Mouse (Mus musculus) embryonic facial prominence, embryonic 14.5 days (tissue): ENCODE measurements around the gene Arl5a. TPM values are rescaled to one million over a fixed set of nuclear protein-coding genes. Genes with fewer than 3 reads are reported as not detected.

Experiments
- ATAC-seq: fragments of 200-750 bp; cut with Nextera tagmentation; 2 replicates; pipeline ENCODE4 v1.8.0; 2017; ENCODE audit warnings: low read depth, moderate number of reproducible peaks, moderate TSS enrichment
- DNase-seq: peaks from one replicate; pipeline ENCODE4 v3.0.0-alpha.2; 2015; ENCODE audit warnings: low spot score
- H3K27ac ChIP-seq: fragments of 300-500 bp; sonication (generic); replicated peaks from 2 replicates; pipeline ENCODE4 v1.5.1; 2014; ENCODE audit warnings: low read depth, mild to moderate bottlenecking, low read length, moderate library complexity
- H3K27me3 ChIP-seq: fragments of 300-500 bp; sonication (generic); replicated peaks from 2 replicates; pipeline ENCODE4 v1.6.1; 2014; ENCODE audit warnings: low read length; ENCODE audit not compliant: control insufficient read depth, insufficient read depth
- H3K36me3 ChIP-seq: fragments of 300-500 bp; sonication (generic); 2 replicates; pipeline ENCODE4 v1.6.1; 2014; ENCODE audit warnings: low read length, mixed read lengths; ENCODE audit not compliant: control insufficient read depth, insufficient read depth
- H3K4me1 ChIP-seq: fragments of 300-500 bp; sonication (generic); 2 replicates; pipeline ENCODE4 v1.6.1; 2014; ENCODE audit warnings: antibody characterized with exemption, low read length; ENCODE audit not compliant: control insufficient read depth, insufficient read depth
- H3K4me2 ChIP-seq: fragments of 300-500 bp; sonication (generic); 2 replicates; pipeline ENCODE4 v1.6.1; 2014; ENCODE audit warnings: low read depth, mild to moderate bottlenecking, low read length, moderate library complexity, mixed read lengths
- H3K4me3 ChIP-seq: fragments of 300-500 bp; sonication (generic); 2 replicates; pipeline ENCODE4 v1.5.1; 2014; ENCODE audit warnings: low read depth, mild to moderate bottlenecking, low read length
- H3K9ac ChIP-seq: fragments of 300-500 bp; sonication (generic); 2 replicates; pipeline ENCODE4 v1.6.1; 2014; ENCODE audit warnings: low read depth, mild to moderate bottlenecking, low read length, moderate library complexity, mixed read lengths
- H3K9me3 ChIP-seq: fragments of 300-500 bp; sonication (generic); 2 replicates; pipeline ENCODE4 v1.6.1; 2016; ENCODE audit warnings: low read length; ENCODE audit not compliant: control insufficient read depth
- WGBS: fragments of 180-500 bp; shearing (Covaris S2); extraction: QIAGEN DNeasy Blood & Tissue Kit; methylation state at CpG from one replicate; pipeline ENCODE4 v1.1.7; 2014; 5-methylcytosine and 5-hydroxymethylcytosine counted together
- polyA plus RNA-seq: library from polyadenylated mRNA; unstranded; fragments of >200 nt; fragmentation: Nextera tagmentation; extraction: Ambion mirVana; gene quantifications from 2 replicates; pipeline ENCODE4 v1.2.1, GENCODE M21; 2014

Arl5a gene
- 66.8 and 71.4 TPM in 2 replicates for polyA plus RNA-seq

GRCm38 (mm10) chr2:52424747-52425522 lies at the start of gene Arl5a:
TSS of gene Arl5a (minus strand) at chr2:52424901.
- peak; percentile 94 for DNase-seq
- WGBS, result under 1% methylated on average over 29 of the region's 57 CpGs

GRCm38 (mm10) chr2:52471545-52472291 lies 47.0 kb upstream of the Arl5a start:
- Histone ChIP-seq H3K9ac (no peak overlapping the region), H3K36me3 (no peaks in the 10 kb centered on the region), H3K4me2 (no peak overlapping the region), H3K4me3 (no peak overlapping the region), H3K9me3 (no peaks in the 10 kb centered on the region), H3K27me3 (no peaks in the 10 kb centered on the region; the same call in 1 of the 2 replicates), H3K27ac (no peak overlapping the region), H3K4me1 (peaks cover 4% of the 10 kb centered on the region; the same call in 1 of the 2 replicates)
- 18% methylated on average over 4 of the region's 4 CpGs for WGBS
- peak; percentile 60 for ATAC-seq
- DNase-seq, result peak; percentile 63

More at GRCm38 (mm10) chr2:52424747-52425522, at the start of gene Arl5a:
- H3K36me3 ChIP-seq, result no peaks in the 10 kb centered on the region
- peak within 1 kb of the TSS; percentile 73 for H3K4me2 ChIP-seq
- H3K4me1 ChIP-seq, result peaks cover 24% of the 10 kb centered on the region
- no peaks in the 10 kb centered on the region for H3K27me3 ChIP-seq
- H3K9ac ChIP-seq, result peak within 1 kb of the TSS; percentile 96
- H3K4me3 ChIP-seq, result peak within 1 kb of the TSS; percentile 97
- no peaks in the 10 kb centered on the region for H3K9me3 ChIP-seq
- peak; percentile 95 for ATAC-seq
- peak within 1 kb of the TSS; percentile 91 for H3K27ac ChIP-seq

GRCm38 (mm10) chr2:52470044-52470560 lies 45.4 kb upstream of the Arl5a start:
- no peak overlapping the region for H3K4me2 ChIP-seq
- H3K4me3 ChIP-seq, result no peak overlapping the region
- 84% methylated on average over 4 of the region's 4 CpGs for WGBS
- DNase-seq, result no peak
- ATAC-seq, result no peak
- no peaks in the 10 kb centered on the region; the same call in 1 of the 2 replicates for H3K27me3 ChIP-seq
- no peak overlapping the region for H3K9ac ChIP-seq
- peaks cover 3% of the 10 kb centered on the region; the same call in 1 of the 2 replicates for H3K4me1 ChIP-seq
- H3K27ac ChIP-seq, result no peak overlapping the region
- H3K9me3 ChIP-seq, result no peaks in the 10 kb centered on the region
- no peaks in the 10 kb centered on the region for H3K36me3 ChIP-seq

- no peak for ATAC-seq
- 82% methylated on average over 6 of the region's 6 CpGs for WGBS
Observed at GRCm38 (mm10) chr2:52467629-52468028, 42.9 kb upstream of the Arl5a start.

GRCm38 (mm10) chr2:52461206-52461967 lies 36.7 kb upstream of the Arl5a start:
- no peaks in the 10 kb centered on the region for H3K9me3 ChIP-seq
- H3K9ac ChIP-seq, result no peak overlapping the region
- no peaks in the 10 kb centered on the region for H3K36me3 ChIP-seq
- DNase-seq (no peak), ATAC-seq (no peak)
- H3K4me3 ChIP-seq, result no peak overlapping the region
- H3K27me3 ChIP-seq, result no peaks in the 10 kb centered on the region
- no peak overlapping the region for H3K27ac ChIP-seq
- 90% methylated on average over 12 of the region's 12 CpGs for WGBS
- no peaks in the 10 kb centered on the region for H3K4me1 ChIP-seq
- H3K4me2 ChIP-seq, result no peak overlapping the region

More at GRCm38 (mm10) chr2:52467629-52468028, 42.9 kb upstream of the Arl5a start:
- no peaks in the 10 kb centered on the region for H3K27me3 ChIP-seq
- peaks cover 3% of the 10 kb centered on the region; the same call in 1 of the 2 replicates for H3K4me1 ChIP-seq
- H3K27ac ChIP-seq, result no peak overlapping the region
- no peaks in the 10 kb centered on the region for H3K36me3 ChIP-seq
- no peaks in the 10 kb centered on the region for H3K9me3 ChIP-seq
- no peak overlapping the region for H3K9ac ChIP-seq
- DNase-seq, result no peak
- H3K4me3 ChIP-seq, result no peak overlapping the region
- no peak overlapping the region for H3K4me2 ChIP-seq

- Histone ChIP-seq H3K27ac (no peak overlapping the region), H3K4me2 (no peak overlapping the region), H3K4me1 (no peaks in the 10 kb centered on the region), H3K9ac (no peak overlapping the region), H3K27me3 (no peaks in the 10 kb centered on the region), H3K9me3 (no peaks in the 10 kb centered on the region), H3K4me3 (no peak overlapping the region), H3K36me3 (no peaks in the 10 kb centered on the region)
- DNase-seq (peak; percentile 66), ATAC-seq (peak; percentile 68)
- 44% methylated on average over 7 of the region's 7 CpGs for WGBS
Observed at GRCm38 (mm10) chr2:52455606-52456479, 31.1 kb upstream of the Arl5a start.

GRCm38 (mm10) chr2:52449818-52450217 lies 25.1 kb upstream of the Arl5a start:
- DNase-seq, result no peak
- no peaks in the 10 kb centered on the region for H3K9me3 ChIP-seq
- H3K27me3 ChIP-seq, result no peaks in the 10 kb centered on the region
- H3K9ac ChIP-seq, result no peak overlapping the region
- no peak overlapping the region for H3K27ac ChIP-seq
- H3K4me2 ChIP-seq, result no peak overlapping the region
- 77% methylated on average over 8 of the region's 8 CpGs for WGBS
- H3K4me1 ChIP-seq, result no peaks in the 10 kb centered on the region
- no peaks in the 10 kb centered on the region for H3K36me3 ChIP-seq
- H3K4me3 ChIP-seq, result no peak overlapping the region
- no peak for ATAC-seq
